Mouse (Mus musculus) neural tube, embryonic 14.5 days (tissue): Measurements from ENCODE around the gene Blcap. TPM values are rescaled to one million over a fixed set of nuclear protein-coding genes. Genes with fewer than 3 reads are reported as not detected.

Experiments used
- microRNA-seq: library from miRNA; unstranded; fragments of <30 nt; microRNA quantifications from one replicate; pipeline ENCODE4, GENCODE M21; 2016
- polyA plus RNA-seq: library from polyadenylated mRNA; unstranded; fragments of >200 nt; fragmentation: Nextera tagmentation; extraction: Ambion mirVana; gene quantifications from 2 replicates; pipeline ENCODE4 v1.2.1, GENCODE M21; 2014

The Blcap gene
- polyA plus RNA-seq, 1 experiment from 2014 or later, result 299 TPM

Small RNAs within 50 kb of the gene (microRNA-seq; reads per million reads assigned to microRNA genes)
- 1.4 reads per million for gene Gm23134

Other genes with a start within 250 kb of the Blcap start
- not detected in 2 replicates for gene Ghrh, start 223.8 kb downstream of the Blcap start, polyA plus RNA-seq
- gene Manbal, start 203.7 kb downstream of the Blcap start, polyA plus RNA-seq, result 51.5 and 58.5 TPM in 2 replicates
- 19.3 and 23.9 TPM in 2 replicates for gene Src, start 152.8 kb downstream of the Blcap start, polyA plus RNA-seq
- gene Nnat, start 11.2 kb downstream of the Blcap start, polyA plus RNA-seq, result 2,798 and 3,566 TPM in 2 replicates
- gene Ctnnbl1, start 166.1 kb upstream of the Blcap start, polyA plus RNA-seq, result 59.4 and 65.6 TPM in 2 replicates